Mouse (Mus musculus) left cerebral cortex, postnatal 14 days (tissue): Measurements from ENCODE around the gene Rdh7. TPM values are rescaled to one million over a fixed set of nuclear protein-coding genes. Genes with fewer than 3 reads are reported as not detected.
"Not testable (repeated sequence)": the region's sequence is repeated elsewhere in the genome, so short reads cannot be mapped to it uniquely, and the experiment has no call there.

Experiments
- DNase-seq, 2 experiments: peaks; one replicate each; pipeline ENCODE4 v3.0.0; 2021 to 2022; ENCODE audit warnings: low spot score in 2 of 2, mixed read lengths in 1 of 2
- intact Hi-C: fragments of 180-260 bp; cut with DNase I; formaldehyde crosslinking; loops from one replicate; pipeline ENCODE4 v1.15.1; 2025
- long read RNA-seq, 2 experiments: library from polyadenylated mRNA; stranded (forward); transcript quantifications; one replicate each; pipeline ENCODE4 v2.0.0; 2021
- total RNA-seq, 2 experiments: library from RNA; stranded (reverse); gene quantifications; 2 replicates each; pipeline ENCODE4 v1.2.3; 2021

The Rdh7 gene
- total RNA-seq: not detected
- long read RNA-seq, experiment 1: 0 reads
- long read RNA-seq, experiment 2: 0 reads

GRCm38 (mm10) chr10:127888605-127889004, at the start of gene Rdh7:
Gene Rdh7, minus strand, starts transcription at chr10:127888817.
- intact Hi-C loops: no loop called here
- no peak for DNase-seq

- intact Hi-C loops: loop anchor here (2.0 to 5.0 kb wide), 3 partner anchors 199 to 260 kb away; partner anchors contain the start of gene Zbtb39
Measured at GRCm38 (mm10) chr10:127937428-127938010, 48.9 kb upstream of the Rdh7 start.

GRCm38 (mm10) chr10:127936747-127937409, 48.3 kb upstream of the Rdh7 start:
- DNase-seq: no peak

More at GRCm38 (mm10) chr10:127937428-127938010, 48.9 kb upstream of the Rdh7 start:
- DNase-seq: peak; percentile 73 to 76

GRCm38 (mm10) chr10:127936271-127936670, 47.7 kb upstream of the Rdh7 start:
- DNase-seq: peak in 1 of 2 experiments; percentile 6
- intact Hi-C loops: loop anchor here (2.0 to 5.0 kb wide), 3 partner anchors 197 to 259 kb away; partner anchors contain the start of gene Zbtb39

More at GRCm38 (mm10) chr10:127936747-127937409, 48.3 kb upstream of the Rdh7 start:
- intact Hi-C loops: loop anchor here (2.0 to 5.0 kb wide), 3 partner anchors 198 to 260 kb away; partner anchors contain the start of gene Zbtb39

- intact Hi-C loops: no loop called here
- peak in 1 of 2 experiments; percentile 11 for DNase-seq
Measured at GRCm38 (mm10) chr10:127932290-127932926, 43.8 kb upstream of the Rdh7 start.

- no peak for DNase-seq
- intact Hi-C loops: no loop called here
Measured at GRCm38 (mm10) chr10:127927737-127928136, 39.1 kb upstream of the Rdh7 start.

GRCm38 (mm10) chr10:127924597-127925378, 36.2 kb upstream of the Rdh7 start:
- peak in 1 of 2 experiments; percentile 46 for DNase-seq
- intact Hi-C loops: no loop called here

- intact Hi-C loops: no loop called here
- DNase-seq: no peak
Measured at GRCm38 (mm10) chr10:127923024-127923423, 34.4 kb upstream of the Rdh7 start.

- intact Hi-C loops: no loop called here
Measured at GRCm38 (mm10) chr10:127922241-127922640, 33.6 kb upstream of the Rdh7 start.

GRCm38 (mm10) chr10:127917651-127918050, 29.0 kb upstream of the Rdh7 start:
- intact Hi-C loops: no loop called here
- no peak for DNase-seq

More at GRCm38 (mm10) chr10:127922241-127922640, 33.6 kb upstream of the Rdh7 start:
- no peak for DNase-seq

GRCm38 (mm10) chr10:127917183-127917582, 28.6 kb upstream of the Rdh7 start:
- intact Hi-C loops, DNase-seq: not testable (repeated sequence)

- DNase-seq: no peak
- intact Hi-C loops: no loop called here
Measured at GRCm38 (mm10) chr10:127915578-127915977, 27.0 kb upstream of the Rdh7 start.

- no peak for DNase-seq
- intact Hi-C loops: no loop called here
Measured at GRCm38 (mm10) chr10:127907386-127907951, 18.9 kb upstream of the Rdh7 start.

GRCm38 (mm10) chr10:127906138-127906537, 17.5 kb upstream of the Rdh7 start:
- no peak for DNase-seq
- intact Hi-C loops: no loop called here

GRCm38 (mm10) chr10:127904718-127905446, 16.3 kb upstream of the Rdh7 start:
- peak; percentile 34 to 64 for DNase-seq
- intact Hi-C loops: no loop called here

- intact Hi-C loops: no loop called here
- DNase-seq: no peak
Measured at GRCm38 (mm10) chr10:127903116-127903515, 14.5 kb upstream of the Rdh7 start.

GRCm38 (mm10) chr10:127901751-127902150, 13.1 kb upstream of the Rdh7 start:
- intact Hi-C loops: no loop called here
- DNase-seq: no peak

GRCm38 (mm10) chr10:127899783-127900182, 11.2 kb upstream of the Rdh7 start:
- intact Hi-C loops: no loop called here
- no peak for DNase-seq
